Mouse (Mus musculus) kidney, postnatal 36 days (tissue): Measurements from ENCODE around the gene Kif11.

Source experiments
- DNase-seq, 2 experiments: peaks; one replicate each; pipeline ENCODE4 v3.0.0; 2021 to 2022; ENCODE audit warnings: mixed read lengths in 2 of 2

Gene Kif11

DNA sequence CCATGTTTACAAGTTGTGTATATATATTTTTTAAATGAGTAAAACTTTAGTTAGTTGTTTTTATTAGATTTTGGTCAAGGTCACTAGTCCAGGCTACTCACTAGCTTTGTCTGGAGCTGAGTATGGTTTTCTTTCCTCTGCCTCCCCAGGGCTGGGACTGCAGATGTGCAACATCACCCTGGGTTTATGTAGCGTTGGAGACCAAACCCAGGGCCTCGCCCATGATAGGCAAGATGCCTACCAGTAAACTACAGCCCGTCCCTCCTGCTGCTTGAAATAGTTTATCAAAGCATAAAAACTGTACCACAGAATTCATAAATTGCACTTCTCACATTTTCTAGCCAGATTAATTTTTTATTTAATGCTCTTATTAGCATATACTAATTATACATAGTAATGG lies 73.0 kb downstream of the Kif11 start:
- DNase-seq = no peak

DNA sequence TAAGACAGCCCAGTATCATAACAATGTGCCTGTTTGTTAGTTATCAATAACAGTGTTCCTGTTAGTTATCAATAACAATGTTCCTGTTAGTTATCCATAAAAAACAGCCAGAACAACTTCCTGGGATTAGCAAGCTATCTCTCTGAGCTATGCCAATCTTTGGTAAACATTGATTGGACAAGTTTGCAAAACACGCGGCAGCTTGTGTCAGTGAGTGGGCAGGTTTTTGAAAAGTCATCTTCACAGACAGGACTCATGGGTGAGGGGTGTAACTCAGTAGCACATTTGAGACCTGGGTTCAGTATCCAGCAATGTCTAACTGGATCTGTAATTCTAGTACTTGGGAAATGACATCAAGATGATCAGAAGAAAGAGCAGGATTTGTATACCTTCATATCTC lies 79.3 kb downstream of the Kif11 start:
- no peak for DNase-seq

DNA sequence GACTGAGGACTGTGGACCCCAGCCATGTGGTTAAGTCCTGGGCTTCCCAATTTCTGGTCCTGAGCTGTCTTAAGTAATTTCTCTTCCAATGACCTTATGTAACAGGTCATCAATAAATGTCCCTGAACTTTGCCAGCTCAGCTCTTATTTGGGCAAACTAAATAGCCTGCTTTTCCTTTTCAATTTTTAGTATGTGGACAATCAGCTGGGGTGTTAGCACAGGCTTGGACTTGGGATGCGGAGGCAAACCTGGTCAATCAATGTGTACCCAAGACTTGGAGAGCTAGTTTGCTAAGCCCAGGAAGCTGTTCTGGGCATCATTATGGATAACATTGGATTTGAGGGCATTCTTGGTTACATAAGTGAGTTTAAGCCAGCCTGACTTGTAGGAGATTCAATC lies 79.8 kb downstream of the Kif11 start:
- no peak for DNase-seq

DNA sequence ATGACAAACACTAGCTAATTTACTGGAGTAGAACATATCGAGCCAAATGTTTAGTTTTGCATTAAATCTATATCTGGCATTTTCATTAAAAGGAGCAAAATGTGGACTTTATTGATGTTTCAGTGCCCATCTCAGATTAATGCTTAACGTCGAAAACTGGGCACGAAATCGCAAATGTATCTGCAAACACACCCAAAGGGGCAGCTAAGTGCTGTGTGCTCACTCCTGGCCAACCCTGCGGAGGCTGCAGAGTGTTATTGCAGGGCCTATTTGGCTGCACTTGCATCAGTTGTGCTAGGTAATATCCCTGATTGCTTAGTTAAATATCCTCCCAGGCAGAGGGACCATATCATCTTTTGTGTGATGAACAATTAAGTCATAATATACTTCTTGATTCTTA lies 81.8 kb downstream of the Kif11 start:
- DNase-seq = no peak

DNA sequence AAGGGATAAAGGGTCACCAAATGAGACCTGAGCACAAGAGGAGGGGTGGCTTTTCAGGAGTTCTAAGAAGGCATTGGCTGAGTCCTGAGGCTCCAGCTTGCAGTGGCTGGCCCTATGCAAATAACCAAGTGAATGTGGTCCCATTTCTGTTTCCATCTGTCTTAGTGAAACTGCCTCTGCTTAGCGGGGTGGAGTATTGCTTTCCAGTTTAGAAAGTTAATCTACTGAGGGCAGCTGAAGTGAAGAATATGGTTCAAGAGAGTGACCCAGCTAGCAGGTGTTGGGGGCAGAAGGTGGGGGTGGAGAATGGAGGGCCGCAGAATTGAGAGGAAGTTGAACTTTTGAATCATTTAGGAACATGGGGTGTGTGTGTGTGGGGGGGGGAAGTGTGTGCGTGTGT lies 90.2 kb downstream of the Kif11 start:
- no peak for DNase-seq

DNA sequence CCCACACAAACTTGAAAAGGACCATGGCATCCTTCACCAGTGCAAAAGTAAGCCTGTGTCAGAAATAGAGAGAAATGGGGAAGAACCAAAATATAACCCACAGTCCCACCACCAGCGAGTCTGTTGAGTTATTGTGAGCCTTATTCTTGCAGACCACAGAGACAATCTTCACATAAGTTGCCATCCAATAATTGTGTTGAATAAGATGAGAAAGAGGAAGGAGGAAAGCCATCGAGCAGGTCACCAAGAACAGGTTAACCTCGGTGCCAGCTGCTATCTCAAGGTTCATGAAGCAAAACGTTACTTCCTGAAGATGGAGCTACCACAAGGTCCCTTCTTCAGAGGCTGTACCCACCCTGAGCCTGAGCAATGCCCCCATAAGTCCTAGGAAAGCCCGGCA lies 90.8 kb downstream of the Kif11 start:
- no peak for DNase-seq

DNA sequence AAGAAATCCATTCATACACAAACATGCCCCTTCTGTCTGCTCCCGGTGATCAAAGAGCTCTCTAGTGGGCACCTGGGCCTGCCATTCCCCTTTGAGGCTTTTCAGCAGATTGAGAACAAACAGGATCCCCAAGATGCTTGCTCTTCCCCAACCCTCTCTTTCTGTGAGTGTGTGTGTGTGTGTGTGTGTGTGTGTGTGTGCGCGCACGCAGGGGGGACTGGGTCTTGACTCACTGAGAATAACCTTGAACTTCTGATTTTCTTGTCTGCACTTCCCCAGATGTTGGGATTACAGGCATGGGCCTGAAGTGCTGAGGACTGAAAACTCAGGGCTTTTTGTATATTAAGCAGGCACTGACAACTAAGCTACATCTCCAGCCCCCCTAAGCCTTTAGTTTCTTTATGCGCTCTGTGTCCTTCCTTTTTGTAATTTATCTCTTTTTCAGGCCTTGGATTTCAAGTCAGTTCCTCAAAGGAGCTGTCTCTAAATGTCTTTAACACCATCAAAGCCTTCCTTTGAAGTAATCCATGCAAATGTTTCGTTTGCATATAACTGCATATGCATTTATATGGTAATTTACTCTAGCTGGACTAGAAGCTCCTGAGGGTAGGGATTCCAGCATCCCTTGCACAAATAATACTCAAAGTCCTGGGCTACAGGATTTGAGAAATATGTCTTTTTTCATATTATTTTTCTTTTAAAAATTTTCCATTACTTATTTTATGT lies 92.8 kb downstream of the Kif11 start:
- DNase-seq = no peak
